Mouse (Mus musculus) midbrain, embryonic 14.5 days (tissue): ENCODE results near the gene Flt4. TPM values are rescaled to one million over a fixed set of nuclear protein-coding genes. Genes with fewer than 3 reads are reported as not detected.

Experiments used
- ATAC-seq: fragments of 200-750 bp; cut with Nextera tagmentation; 2 replicates; pipeline ENCODE4 v1.8.0; 2017; ENCODE audit warnings: moderate number of reproducible peaks, moderate library complexity; ENCODE audit not compliant: low FRiP score, low TSS enrichment
- DNase-seq: peaks from one replicate; pipeline ENCODE4 v3.0.0-alpha.2; 2015
- H3K27ac ChIP-seq: fragments of 300-500 bp; sonication (generic); replicated peaks from 2 replicates; pipeline ENCODE4 v1.5.1; 2014; ENCODE audit warnings: mild to moderate bottlenecking, low read depth, low read length, moderate library complexity
- H3K27me3 ChIP-seq: fragments of 300-500 bp; sonication (generic); 2 replicates; pipeline ENCODE4 v1.6.1; 2014; ENCODE audit warnings: low read length, control low read depth, mixed read lengths; ENCODE audit not compliant: control insufficient read depth, insufficient read depth
- H3K36me3 ChIP-seq: fragments of 300-500 bp; sonication (generic); 2 replicates; pipeline ENCODE4 v1.6.1; 2014; ENCODE audit warnings: low read length, control low read depth; ENCODE audit not compliant: control insufficient read depth, insufficient read depth
- H3K4me1 ChIP-seq: fragments of 300-500 bp; sonication (generic); 2 replicates; pipeline ENCODE4 v1.6.1; 2014; ENCODE audit warnings: mild to moderate bottlenecking, antibody characterized with exemption, low read length, control low read depth; ENCODE audit not compliant: control insufficient read depth, insufficient read depth
- H3K4me2 ChIP-seq: fragments of 300-500 bp; sonication (generic); 2 replicates; pipeline ENCODE4 v1.6.1; 2014; ENCODE audit warnings: mild to moderate bottlenecking, low read length, moderate library complexity
- H3K4me3 ChIP-seq: fragments of 300-500 bp; sonication (generic); replicated peaks from 2 replicates; pipeline ENCODE4 v1.5.1; 2014; ENCODE audit warnings: low read depth, low read length
- H3K9ac ChIP-seq: fragments of 300-500 bp; sonication (generic); replicated peaks from 2 replicates; pipeline ENCODE4 v1.6.1; 2014; ENCODE audit warnings: mild to moderate bottlenecking, low read length, moderate library complexity
- H3K9me3 ChIP-seq: fragments of 300-500 bp; sonication (generic); 2 replicates; pipeline ENCODE4 v1.6.1; 2016; ENCODE audit warnings: low read length, control low read depth, mixed read lengths; ENCODE audit not compliant: control insufficient read depth
- WGBS: fragments of 180-500 bp; shearing (Covaris S2); extraction: QIAGEN DNeasy Blood & Tissue Kit; methylation state at CpG from one replicate; pipeline ENCODE4 v1.1.7; 2014; 5-methylcytosine and 5-hydroxymethylcytosine counted together
- polyA plus RNA-seq: library from polyadenylated mRNA; unstranded; fragments of >200 nt; fragmentation: Nextera tagmentation; extraction: Ambion mirVana; gene quantifications from 2 replicates; pipeline ENCODE4 v1.2.1, GENCODE M21; 2014

The Flt4 gene
- polyA plus RNA-seq, 1 experiment from 2014 or later, result 2.1 TPM

- H3K27ac ChIP-seq, result no peak overlapping the region
- no peak overlapping the region for H3K9ac ChIP-seq
- WGBS, result 85% methylated on average over 2 of the region's 2 CpGs
- H3K4me3 ChIP-seq, result no peak overlapping the region
- ATAC-seq (no peak), DNase-seq (no peak)
- peaks cover 9% of the 10 kb centered on the region; the same call in 1 of the 2 replicates for H3K4me1 ChIP-seq
- H3K36me3 ChIP-seq, result no peaks in the 10 kb centered on the region
- no peaks in the 10 kb centered on the region for H3K9me3 ChIP-seq
- no peak overlapping the region for H3K4me2 ChIP-seq
- peaks cover 39% of the 10 kb centered on the region for H3K27me3 ChIP-seq
Observed at GRCm38 (mm10) chr11:49632256-49632655, 23.2 kb downstream of the Flt4 start.

DNA sequence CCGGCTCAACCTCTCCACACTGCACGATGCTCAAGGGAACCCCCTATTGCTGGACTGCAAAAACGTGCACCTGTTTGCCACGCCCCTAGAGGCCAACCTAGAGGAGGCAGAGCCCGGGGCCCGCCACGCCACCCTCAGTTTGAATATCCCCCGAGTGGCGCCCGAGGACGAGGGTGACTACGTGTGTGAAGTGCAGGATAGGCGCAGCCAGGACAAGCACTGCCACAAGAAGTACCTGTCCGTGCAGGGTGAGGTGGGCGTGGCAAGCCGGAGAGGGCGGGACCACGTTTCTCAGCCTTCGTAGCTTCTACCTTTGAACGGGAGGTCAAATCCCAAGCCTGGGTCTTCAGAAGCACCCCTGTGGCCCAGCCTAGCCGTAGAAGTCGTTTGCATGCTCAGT, 25.0 kb downstream of the Flt4 start:
- DNase-seq, result peak; percentile 8
- peaks cover 9% of the 10 kb centered on the region; the same call in 1 of the 2 replicates for H3K4me1 ChIP-seq
- 6% methylated on average over 22 of the region's 22 CpGs for WGBS
- peak overlapping the region; percentile 22 for H3K4me3 ChIP-seq
- H3K27me3 ChIP-seq, result peaks cover 39% of the 10 kb centered on the region
- no peak for ATAC-seq
- peak overlapping the region; percentile 50 for H3K4me2 ChIP-seq
- no peak overlapping the region for H3K27ac ChIP-seq
- H3K9me3 ChIP-seq, result no peaks in the 10 kb centered on the region
- no peaks in the 10 kb centered on the region for H3K36me3 ChIP-seq
- no peak overlapping the region for H3K9ac ChIP-seq

- WGBS, result 74% methylated on average over 6 of the region's 6 CpGs
- Histone ChIP-seq H3K9me3 (no peaks in the 10 kb centered on the region), H3K4me2 (no peak overlapping the region), H3K36me3 (no peaks in the 10 kb centered on the region), H3K9ac (no peak overlapping the region), H3K27ac (no peak overlapping the region), H3K4me1 (peaks cover 9% of the 10 kb centered on the region; the same call in 1 of the 2 replicates), H3K4me3 (no peak overlapping the region), H3K27me3 (peaks cover 39% of the 10 kb centered on the region)
- no peak for ATAC-seq
- DNase-seq, result no peak
Observed at GRCm38 (mm10) chr11:49635671-49636070, 26.6 kb downstream of the Flt4 start.

DNA sequence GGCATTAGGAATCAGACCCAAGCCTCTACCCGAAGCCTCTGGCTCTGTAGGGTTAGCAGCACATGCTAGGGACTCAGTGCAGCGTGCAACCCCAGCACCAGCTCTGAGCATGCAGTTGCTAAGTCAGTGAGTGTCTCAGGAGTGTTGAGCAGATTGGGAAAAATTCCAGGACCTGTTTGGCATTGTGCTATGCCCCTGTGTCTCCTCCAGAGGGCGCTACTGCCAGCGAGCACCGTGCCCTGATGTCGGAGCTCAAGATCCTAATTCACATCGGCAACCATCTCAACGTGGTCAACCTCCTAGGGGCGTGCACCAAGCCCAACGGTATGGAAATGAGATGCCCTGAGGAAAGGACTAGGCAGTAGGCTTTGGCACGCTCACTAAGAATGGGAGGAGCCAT, 27.4 kb downstream of the Flt4 start:
- no peak for ATAC-seq
- no peak overlapping the region for H3K9ac ChIP-seq
- WGBS, result 3% methylated on average over 11 of the region's 11 CpGs
- H3K27ac ChIP-seq, result no peak overlapping the region
- H3K4me3 ChIP-seq, result no peak overlapping the region
- H3K4me2 ChIP-seq, result peak overlapping the region; percentile 17; the same call in 1 of the 2 replicates
- no peaks in the 10 kb centered on the region for H3K9me3 ChIP-seq
- H3K36me3 ChIP-seq, result no peaks in the 10 kb centered on the region
- H3K4me1 ChIP-seq, result peaks cover 9% of the 10 kb centered on the region; the same call in 1 of the 2 replicates
- H3K27me3 ChIP-seq, result peaks cover 39% of the 10 kb centered on the region
- DNase-seq, result peak; percentile 22

- no peak for ATAC-seq
- Histone ChIP-seq H3K4me1 (no peaks in the 10 kb centered on the region), H3K36me3 (no peaks in the 10 kb centered on the region), H3K4me2 (no peak overlapping the region), H3K9ac (no peak overlapping the region), H3K27ac (no peak overlapping the region), H3K9me3 (no peaks in the 10 kb centered on the region), H3K27me3 (no peaks in the 10 kb centered on the region), H3K4me3 (no peak overlapping the region)
- 60% methylated on average over 8 of the region's 8 CpGs for WGBS
- no peak for DNase-seq
Observed at GRCm38 (mm10) chr11:49645677-49646076, 36.6 kb downstream of the Flt4 start.

GRCm38 (mm10) chr11:49650113-49650993, 41.3 kb downstream of the Flt4 start:
- H3K27me3 ChIP-seq, result no peaks in the 10 kb centered on the region
- H3K4me3 ChIP-seq, result no peak overlapping the region
- H3K9me3 ChIP-seq, result no peaks in the 10 kb centered on the region
- no peak overlapping the region for H3K4me2 ChIP-seq
- H3K36me3 ChIP-seq, result no peaks in the 10 kb centered on the region
- ATAC-seq (no peak), DNase-seq (peak; percentile 68)
- H3K4me1 ChIP-seq, result 0 out of 2 replicates have a peak, but pooled peaks cover 3% of the 10 kb centered on the region
- H3K27ac ChIP-seq, result no peak overlapping the region
- WGBS, result 66% methylated on average over 18 of the region's 18 CpGs
- no peak overlapping the region for H3K9ac ChIP-seq

- Histone ChIP-seq H3K9ac (no peak overlapping the region), H3K27ac (no peak overlapping the region), H3K36me3 (no peaks in the 10 kb centered on the region), H3K4me3 (no peak overlapping the region), H3K9me3 (no peaks in the 10 kb centered on the region), H3K27me3 (no peaks in the 10 kb centered on the region), H3K4me2 (no peak overlapping the region), H3K4me1 (0 out of 2 replicates have a peak, but pooled peaks cover 3% of the 10 kb centered on the region)
- 80% methylated on average over 16 of the region's 16 CpGs for WGBS
- ATAC-seq (no peak), DNase-seq (no peak)
Observed at GRCm38 (mm10) chr11:49650994-49651761, 42.1 kb downstream of the Flt4 start.

DNA sequence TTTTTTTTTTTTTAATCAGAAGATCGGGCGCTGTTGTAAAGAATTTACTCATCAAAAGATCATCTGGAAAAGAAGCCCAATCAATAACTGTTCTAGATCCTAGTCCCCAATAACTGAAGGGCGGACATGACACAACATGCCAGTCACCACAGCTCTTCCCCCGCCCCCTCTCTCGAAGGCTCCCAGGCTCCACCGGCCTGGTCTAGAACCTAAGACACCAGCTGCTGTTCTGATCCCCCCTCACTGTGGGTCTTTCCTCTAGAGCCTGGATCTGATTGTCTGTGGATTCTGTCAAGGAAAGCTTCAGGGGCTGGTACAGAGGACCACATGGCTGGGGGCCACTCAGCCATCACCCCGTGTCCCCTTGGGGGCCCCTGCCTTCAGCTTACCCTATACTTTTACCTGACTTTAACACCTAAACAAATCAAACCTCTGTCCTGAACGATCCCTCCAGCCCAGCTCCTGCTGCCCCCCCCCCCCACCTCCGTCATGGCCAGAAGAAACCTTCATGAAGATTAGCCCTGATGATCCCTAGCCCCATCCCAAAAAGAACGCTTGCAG, 42.8 kb downstream of the Flt4 start:
- Histone ChIP-seq H3K9me3 (no peaks in the 10 kb centered on the region), H3K9ac (no peak overlapping the region), H3K27ac (no peak overlapping the region), H3K4me3 (no peak overlapping the region), H3K36me3 (no peaks in the 10 kb centered on the region), H3K4me1 (0 out of 2 replicates have a peak, but pooled peaks cover 3% of the 10 kb centered on the region), H3K27me3 (no peaks in the 10 kb centered on the region), H3K4me2 (no peak overlapping the region)
- WGBS, result 90% methylated on average over 10 of the region's 10 CpGs
- ATAC-seq (no peak), DNase-seq (no peak)
